8 mouse cellular contexts compared by ENCODE assay signal in genomic region chr1:163443832-163444231, GRCm38 (mm10). TPM values are rescaled to one million over a fixed set of nuclear protein-coding genes. Genes with fewer than 3 reads are reported as not detected.
DNase-seq lines count a peak whose midpoint lies in the region; ATAC-seq lines count a peak whose summit lies in the region.

No protein-coding gene starts in this region.

- no peak overlapping the region for H3K9ac ChIP-seq in heart, embryonic 14.5 days (ENCODE audit: low read length)
- H3K9ac ChIP-seq in limb, embryonic 11.5 days (ENCODE audit: low read length): no peak overlapping the region

- H3K4me2 ChIP-seq in heart, embryonic 14.5 days (ENCODE audit: low read length): no peak overlapping the region
- H3K4me2 ChIP-seq in limb, embryonic 11.5 days (ENCODE audit: low read depth, severe bottlenecking): peak overlapping the region; percentile 24; the same call in 1 of the 2 replicates

- 12% methylated on average over 3 of the region's 3 CpGs for WGBS in heart, embryonic 14.5 days
- WGBS in limb, embryonic 11.5 days: 7% methylated on average over 3 of the region's 3 CpGs

- DNase-seq in adrenal gland, postnatal 10 days: peak; percentile 35
- DNase-seq in adrenal gland, adult 18-20 months (ENCODE audit: low spot score in 2 of 2): no peak
- DNase-seq in adipocyte (ENCODE audit: low spot score): peak; percentile 24
- DNase-seq in limb, embryonic 11.5 days (ENCODE audit: low spot score): peak; percentile 65
- no peak for DNase-seq in right cerebral cortex, adult 2 months (ENCODE audit: low spot score in 2 of 2)
- DNase-seq in thymus, postnatal 0 days (ENCODE audit: low spot score): no peak
- DNase-seq in right cerebral cortex, postnatal 25 days: no peak

- H3K4me1 ChIP-seq in heart, embryonic 14.5 days (ENCODE audit: control insufficient read depth in 2 of 2, insufficient read depth in 2 of 2, low read length in 2 of 2): peaks cover 0 to 2% of the 10 kb centered on the region in 2 experiments; a peak in 1 of 4 replicates
- peaks cover 20% of the 10 kb centered on the region for H3K4me1 ChIP-seq in limb, embryonic 11.5 days (ENCODE audit: control insufficient read depth, insufficient read depth, low read length)

- no peak overlapping the region for H3K27ac ChIP-seq in heart, embryonic 14.5 days (replicated peaks in 1 of 2; ENCODE audit: control insufficient read depth in 1 of 2, insufficient read depth in 1 of 2, low read depth in 2 of 2, low read length in 2 of 2)
- peak overlapping the region; percentile 73; the same call in 1 of the 2 replicates for H3K27ac ChIP-seq in limb, embryonic 11.5 days (replicated peaks; ENCODE audit: low read depth, low read length)

- ATAC-seq in heart, embryonic 14.5 days (ENCODE audit: insufficient number of reproducible peaks, insufficient read depth, low FRiP score, low read depth): peak; percentile 26; the same call in 1 of the 2 replicates
- peak; percentile 82; the same call in 1 of the 2 replicates for ATAC-seq in limb, embryonic 11.5 days (ENCODE audit: insufficient number of reproducible peaks, low FRiP score, low TSS enrichment, low read depth)

- no peak overlapping the region for H3K4me3 ChIP-seq in heart, embryonic 14.5 days (ENCODE audit: control insufficient read depth in 1 of 2, insufficient read depth in 1 of 2, low read depth in 1 of 2, low read length in 2 of 2)
- H3K4me3 ChIP-seq in limb, embryonic 11.5 days (ENCODE audit: low read depth, low read length): no peak overlapping the region

- no peaks in the 10 kb centered on the region for H3K9me3 ChIP-seq in heart, embryonic 14.5 days (ENCODE audit: control insufficient read depth, low read length)
- H3K9me3 ChIP-seq in limb, embryonic 11.5 days (ENCODE audit: control insufficient read depth, low read length): no peaks in the 10 kb centered on the region

- H3K36me3 ChIP-seq in heart, embryonic 14.5 days (ENCODE audit: control insufficient read depth, insufficient read depth, low read length): no peaks in the 10 kb centered on the region
- H3K36me3 ChIP-seq in limb, embryonic 11.5 days (ENCODE audit: control insufficient read depth, insufficient read depth, low read length): no peaks in the 10 kb centered on the region

- no peaks in the 10 kb centered on the region for H3K27me3 ChIP-seq in heart, embryonic 14.5 days (ENCODE audit: control insufficient read depth, insufficient read depth, low read length)
- H3K27me3 ChIP-seq in limb, embryonic 11.5 days (ENCODE audit: control insufficient read depth, insufficient read depth, low read length): no peaks in the 10 kb centered on the region

RNA-seq across cellular contexts. Expression of gene Gorab, which starts 40.4 kb away (rescaled TPM):
- total RNA-seq in adrenal gland, postnatal 10 days (2021): 10 to 100 TPM; 10.1 to 10.5 TPM
- total RNA-seq in adrenal gland, adult 18-20 months (2021): 10 to 100 TPM in 1 of 2 experiments, 1 to 10 TPM in 1; 9.6 to 10.6 TPM
- polyA plus RNA-seq in heart, embryonic 14.5 days (2014; fragmentation: Nextera tagmentation; extraction: Ambion mirVana): 8.5 and 9.0 TPM in 2 replicates
- 33.7 and 36.7 TPM in 2 replicates for polyA plus RNA-seq in limb, embryonic 11.5 days (2014; fragmentation: Nextera tagmentation; extraction: Ambion mirVana)
- polyA plus RNA-seq in thymus, postnatal 0 days (2015; fragmentation: Nextera tagmentation; extraction: Ambion mirVana): 10.3 and 10.4 TPM in 2 replicates

Comparison
In these comparisons a context has a peak if more than half of its experiments do, and no peak if none do; other contexts are left out.
1. DNase-seq: peak in adrenal gland, postnatal 10 days (single experiment), adipocyte (single experiment) and limb, embryonic 11.5 days (single experiment); none in adrenal gland, adult 18-20 months (0 of 2), right cerebral cortex, adult 2 months (0 of 2), thymus, postnatal 0 days (single experiment) and right cerebral cortex, postnatal 25 days (single experiment).